Mouse (Mus musculus) heart, adult 8-10 months (tissue): ENCODE measurements at regions not wholly inside any gene's neighbourhood (a gene's known extent, or its start where the extent isn't known, plus 50 kb on each side); places are given as distances from the start of the nearest gene placed in this dataset.

ENCODE experiments used
- DNase-seq: peaks from one replicate; pipeline ENCODE4 v3.0.0; 2022; ENCODE audit warnings: low spot score

DNA sequence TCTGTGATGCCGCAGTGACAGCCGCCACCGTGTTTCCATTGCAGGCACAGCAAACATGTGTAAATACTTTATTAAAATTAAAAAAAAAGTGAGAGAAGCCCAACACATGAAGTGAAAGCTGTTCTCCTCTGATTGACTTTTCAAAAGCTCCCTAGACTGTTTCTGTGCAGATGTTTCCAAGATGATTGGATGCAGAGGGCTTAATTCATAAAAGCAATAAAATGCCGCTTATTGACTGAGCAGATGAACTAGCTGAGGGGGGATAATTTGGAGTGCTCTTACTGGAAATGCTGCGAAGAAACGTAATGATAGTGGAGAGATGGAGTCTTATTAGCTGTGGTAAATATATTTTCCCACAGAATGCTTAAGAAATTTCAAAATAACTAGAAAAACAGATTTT is 170.4 kb downstream of the Rnf144a start:
- no peak for DNase-seq

DNA sequence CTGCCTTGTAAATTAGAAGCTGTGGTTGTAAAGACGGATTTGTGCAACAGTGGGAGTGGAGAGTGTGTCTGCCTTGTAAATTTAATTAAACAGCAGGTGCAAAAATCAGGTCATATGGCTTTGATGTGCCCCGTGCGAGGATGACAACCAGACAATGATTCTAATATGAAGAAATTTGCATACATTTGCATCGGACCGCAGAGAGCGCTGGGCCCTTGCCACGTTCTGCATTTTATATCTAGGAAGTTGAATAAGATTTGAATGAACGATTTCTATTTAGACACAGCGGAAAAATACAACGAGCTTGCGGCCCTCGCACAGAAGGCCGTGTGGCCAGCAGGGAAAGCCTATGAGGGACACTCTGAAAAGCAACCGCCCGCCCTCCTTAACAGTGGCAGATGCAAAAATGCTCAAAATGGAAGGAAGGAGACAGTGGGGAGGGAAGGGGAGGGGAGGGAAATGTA is 187.5 kb downstream of the Rnf144a start:
- DNase-seq: no peak

DNA sequence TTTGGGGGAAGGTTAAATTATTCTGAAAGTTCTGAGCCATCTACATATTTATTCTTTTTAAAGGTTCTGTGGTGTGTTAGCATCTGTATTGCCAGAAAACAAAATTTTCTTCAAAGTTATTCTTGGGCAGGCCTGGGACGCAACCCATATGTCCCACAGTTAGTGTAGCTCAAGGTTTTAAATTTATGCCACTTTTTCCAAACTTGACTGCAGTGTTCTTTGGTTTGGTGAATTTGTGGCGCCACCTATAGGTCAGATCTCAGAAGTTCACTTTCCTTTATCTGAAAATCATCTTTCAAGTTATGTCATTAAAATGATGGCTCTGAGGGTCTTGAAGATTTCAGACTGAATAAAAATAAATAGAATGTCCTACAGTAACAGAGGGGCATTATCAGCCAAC is 188.7 kb downstream of the Rnf144a start:
- DNase-seq: peak; percentile 2

DNA sequence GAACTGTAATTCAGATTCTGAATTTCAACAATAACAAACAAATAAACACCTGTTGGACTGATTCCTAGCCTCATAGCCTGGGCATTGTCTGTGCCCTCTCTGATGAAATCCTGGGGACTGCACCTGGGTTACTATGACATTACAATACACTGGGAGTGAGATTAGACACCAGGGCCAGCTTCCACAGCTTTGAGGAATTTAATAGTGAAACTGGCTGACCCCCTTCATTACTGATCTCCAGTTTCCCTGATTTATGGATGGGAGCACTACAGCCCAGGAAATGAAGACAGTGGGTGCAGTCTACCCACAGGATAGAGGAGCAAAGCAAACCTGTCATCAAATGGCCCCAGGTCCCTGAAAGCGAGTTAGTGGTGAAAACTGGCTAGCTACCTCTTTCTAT is 202.6 kb downstream of the Rnf144a start:
- DNase-seq: no peak

DNA sequence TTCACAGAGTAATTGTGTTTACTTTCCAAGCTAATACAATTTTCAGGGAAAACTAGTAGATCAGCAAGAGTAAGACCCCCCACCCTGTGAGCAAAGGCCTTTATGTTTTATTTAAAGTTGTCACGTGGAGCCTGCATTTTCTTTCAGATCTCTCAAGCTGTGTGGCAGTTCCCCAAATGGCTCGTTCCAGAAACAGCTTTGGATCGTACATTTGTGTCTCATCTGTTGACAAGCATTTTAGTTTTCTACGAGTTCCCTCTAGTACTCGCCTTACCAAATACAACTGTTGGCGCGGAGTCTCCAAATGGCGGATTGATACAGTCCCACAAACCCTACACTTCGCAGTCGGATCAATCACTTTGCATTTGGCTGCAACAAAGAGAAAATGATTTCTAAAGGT is 203.6 kb downstream of the Rnf144a start:
- DNase-seq: no peak

DNA sequence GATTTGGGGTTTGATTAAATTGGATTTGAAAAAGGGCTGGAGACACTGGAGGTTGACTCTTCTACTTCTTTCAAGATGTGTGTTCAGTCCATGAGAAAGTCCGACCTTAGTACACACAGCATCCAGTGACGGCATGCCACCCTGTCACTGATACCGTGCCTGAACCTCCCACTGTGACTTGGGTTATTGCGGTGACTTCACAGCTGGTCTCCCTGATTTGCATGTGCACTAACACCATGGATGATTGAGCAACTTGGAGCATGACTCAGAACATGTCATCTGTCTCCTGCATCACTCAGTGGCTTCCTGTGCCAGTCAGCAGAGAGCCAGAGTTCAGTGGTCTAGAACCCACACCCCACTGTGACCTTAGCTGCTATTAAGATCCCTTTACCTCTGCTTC is 208.3 kb downstream of the Rnf144a start:
- no peak for DNase-seq

DNA sequence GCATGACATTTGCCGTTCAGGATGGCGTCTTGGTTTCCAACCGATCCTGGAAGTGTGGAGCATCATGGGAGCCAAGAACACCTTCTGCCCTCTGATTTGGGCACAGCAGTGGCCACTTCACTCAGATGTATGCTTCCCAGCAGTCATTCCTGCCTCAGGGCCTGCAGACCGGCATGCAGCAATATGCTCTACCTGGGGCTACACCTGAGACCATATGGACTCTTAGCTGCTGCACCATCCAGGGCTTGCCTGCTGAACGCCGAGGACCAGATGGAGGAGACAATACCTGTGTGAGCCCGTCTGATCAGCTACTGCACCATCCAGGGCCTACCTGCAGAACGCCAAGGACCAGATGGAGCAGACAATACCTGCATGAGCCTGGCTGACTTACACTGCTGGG is 209.0 kb downstream of the Rnf144a start:
- DNase-seq: no peak

DNA sequence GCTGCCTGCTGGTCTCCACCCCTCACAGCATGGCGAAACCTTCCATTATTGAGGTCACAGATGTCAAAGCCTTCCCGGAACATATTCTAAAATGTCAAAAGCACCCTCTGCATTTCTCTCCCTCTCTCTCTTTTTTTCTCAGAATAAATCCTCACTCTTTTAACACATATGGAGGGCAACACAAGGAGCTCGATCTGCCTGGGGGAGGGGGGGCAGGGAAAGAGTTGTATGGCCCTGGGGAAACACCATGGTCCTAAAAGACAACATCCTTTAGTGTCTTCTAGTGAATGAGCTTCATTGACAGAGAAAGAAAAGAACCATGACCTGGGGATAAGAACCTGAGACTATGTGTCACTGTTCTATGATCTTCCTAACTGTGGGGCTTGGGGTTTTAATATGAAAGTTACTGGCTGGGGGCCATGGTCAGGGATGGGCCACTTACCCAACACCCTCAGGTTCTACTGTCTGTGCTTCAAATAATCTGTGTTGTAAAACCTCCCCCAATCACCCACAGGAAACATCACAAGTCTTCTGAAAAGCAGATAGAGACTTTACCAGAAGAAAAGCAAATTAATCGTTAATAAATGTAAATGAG is 223.0 kb downstream of the Rnf144a start:
- DNase-seq: no peak

DNA sequence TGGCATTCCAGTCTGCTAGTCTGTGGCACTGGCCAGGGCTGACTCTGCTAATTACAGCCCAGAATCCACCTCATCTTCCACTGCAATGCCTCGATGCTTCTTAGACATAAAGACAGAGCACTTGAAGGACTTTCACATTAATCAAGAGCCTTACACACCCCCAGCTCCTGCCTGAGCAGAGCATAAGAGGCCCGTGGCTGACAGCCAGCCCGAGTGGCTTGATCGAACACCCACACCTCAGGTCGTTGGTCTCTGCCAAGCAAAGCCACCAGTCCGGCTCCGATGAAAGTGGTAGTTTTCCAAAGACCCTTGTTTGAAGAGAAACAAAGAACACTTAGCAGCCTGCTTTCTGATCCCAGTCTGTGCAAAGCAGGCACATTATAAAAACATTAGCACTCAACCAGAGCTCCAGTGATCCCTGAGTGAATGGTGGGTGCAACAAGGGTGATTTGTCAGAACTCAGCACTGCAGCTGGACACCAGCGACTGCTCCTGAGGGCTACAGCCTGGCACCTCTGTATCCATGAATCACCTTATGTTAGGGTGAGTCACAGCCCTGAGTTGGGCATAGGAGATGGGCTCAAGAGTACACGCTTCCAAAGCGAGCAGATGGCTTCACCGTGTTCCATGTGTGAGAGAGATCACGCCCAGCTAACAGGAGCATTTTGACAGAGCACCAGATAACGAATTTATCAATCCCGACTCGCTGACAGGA is 223.6 kb downstream of the Rnf144a start:
- DNase-seq: no peak

DNA sequence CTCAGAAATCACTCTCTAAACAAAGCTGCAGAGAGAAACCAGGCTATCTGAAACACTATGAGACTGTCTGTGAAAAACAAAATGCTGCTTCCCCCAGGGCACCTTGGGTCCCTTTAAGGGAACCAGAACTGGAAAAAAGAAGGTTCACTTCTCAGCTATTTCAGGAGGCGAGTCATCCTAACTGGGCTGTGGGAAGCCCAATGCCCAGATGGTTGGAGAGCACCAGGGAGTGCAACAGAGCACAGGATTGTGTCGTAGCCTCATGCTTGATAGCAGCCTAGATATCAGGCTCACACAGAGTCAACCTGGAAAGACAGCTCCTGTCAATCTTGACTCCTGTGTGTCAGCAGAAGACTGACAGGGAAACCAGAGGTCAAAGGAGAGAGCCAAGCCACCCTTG is 226.1 kb downstream of the Rnf144a start:
- DNase-seq: no peak

DNA sequence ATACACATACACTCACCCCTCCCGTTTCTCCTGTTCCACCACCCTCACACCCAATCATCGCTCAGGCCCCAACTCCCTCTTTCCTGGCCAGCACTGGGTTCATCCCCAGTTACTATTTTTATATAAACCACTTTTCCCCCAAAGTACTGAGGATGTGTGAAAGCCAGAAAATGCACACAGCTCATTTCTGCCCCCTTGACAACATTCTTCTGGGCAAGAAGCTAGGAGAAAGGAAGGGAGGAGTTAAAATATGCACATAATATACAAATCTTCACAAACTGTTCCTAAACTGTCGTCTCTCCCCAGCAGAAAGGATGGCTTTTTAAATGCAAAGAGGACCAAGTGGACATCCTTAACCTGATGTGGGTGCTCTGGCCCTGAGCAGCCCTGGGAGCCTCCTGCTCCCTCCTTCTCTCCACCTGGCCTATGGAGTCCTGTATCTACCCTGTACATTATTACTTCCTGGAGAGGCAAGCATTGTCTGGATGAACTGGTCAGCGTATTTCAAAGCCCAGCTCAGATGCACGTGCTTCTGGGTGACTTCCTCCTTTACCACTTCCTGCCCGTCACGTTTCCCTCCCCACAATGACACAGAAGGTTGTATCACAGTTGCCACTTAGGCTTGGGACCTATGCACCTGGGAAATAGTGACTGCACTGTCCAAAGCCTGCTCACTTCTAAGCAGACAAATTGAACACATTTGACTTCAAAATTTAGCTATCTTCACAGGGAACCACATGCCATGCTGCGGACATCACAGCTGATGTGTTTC is 227.8 kb downstream of the Rnf144a start:
- DNase-seq: no peak

DNA sequence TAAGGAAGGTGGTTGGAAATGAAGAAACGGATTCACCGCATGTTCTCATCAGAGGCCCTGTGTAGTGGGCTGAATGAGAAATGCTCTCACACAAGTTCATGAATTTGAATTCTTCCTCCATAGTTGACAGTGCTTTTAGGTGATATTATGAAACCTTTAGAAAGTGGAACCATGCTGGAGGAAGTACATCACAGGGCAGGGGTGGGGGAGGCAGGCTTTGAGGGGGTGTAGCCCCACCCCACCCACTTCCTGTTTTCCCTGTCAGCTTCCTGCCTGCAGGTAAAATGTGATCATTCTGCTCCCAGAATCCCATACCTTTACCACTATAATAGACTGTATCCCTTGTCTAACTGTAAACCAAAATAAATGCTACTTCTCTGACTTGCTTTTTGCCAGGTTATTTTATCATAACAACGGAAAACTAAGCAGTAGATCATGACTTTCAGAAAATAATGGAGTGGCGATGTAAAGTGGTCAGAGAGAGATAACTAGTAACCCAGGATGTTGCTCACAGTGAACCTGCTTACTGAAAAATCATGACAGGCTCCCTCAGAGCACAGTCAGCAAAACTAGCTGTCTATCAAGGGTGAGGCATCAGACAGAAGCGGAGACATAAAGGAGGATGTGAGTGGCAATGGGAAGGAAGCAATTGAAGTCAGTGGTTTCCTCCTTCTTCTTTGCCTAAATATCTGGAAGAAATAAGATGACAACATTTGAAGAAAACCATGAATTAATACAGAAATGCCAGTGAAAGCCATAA is 230.2 kb downstream of the Rnf144a start:
- no peak for DNase-seq

DNA sequence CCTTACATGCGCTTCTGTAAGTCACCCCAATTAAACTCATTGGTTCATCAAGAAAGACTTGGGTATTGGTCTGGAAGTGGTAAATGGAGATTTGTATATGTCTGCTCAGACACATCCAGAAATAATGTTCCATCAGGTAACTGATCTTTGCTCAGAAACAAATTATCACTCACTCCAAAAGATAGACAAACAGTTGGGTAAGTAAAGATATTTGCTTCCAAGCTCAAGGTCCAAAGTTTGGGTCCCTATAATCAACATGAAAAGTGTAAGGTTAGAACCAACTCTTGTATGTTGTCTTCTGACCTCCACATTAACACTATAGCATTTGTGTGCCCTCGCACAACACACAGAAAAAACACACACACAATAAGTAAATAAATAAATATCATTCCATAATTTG is 232.0 kb downstream of the Rnf144a start:
- DNase-seq: no peak

DNA sequence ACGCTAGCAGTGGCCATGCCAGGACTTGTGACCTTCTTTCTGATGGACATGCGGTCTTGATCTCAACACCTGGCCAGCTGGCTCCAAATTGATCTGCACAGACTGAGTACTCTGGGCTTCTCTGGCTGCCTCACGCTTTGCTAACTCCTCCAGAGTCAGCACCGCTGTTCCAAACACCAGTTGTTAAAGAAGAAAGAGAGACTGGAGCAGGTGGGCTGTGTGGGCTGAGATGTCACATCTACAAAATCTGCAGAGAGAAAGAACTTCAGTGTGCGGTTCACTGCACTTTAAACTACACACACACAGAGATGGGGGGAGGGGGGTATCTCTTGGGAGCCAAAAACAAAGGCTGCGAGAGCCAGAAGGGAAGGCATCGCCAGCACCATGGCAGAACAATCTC is 234.2 kb downstream of the Rnf144a start:
- DNase-seq: no peak

DNA sequence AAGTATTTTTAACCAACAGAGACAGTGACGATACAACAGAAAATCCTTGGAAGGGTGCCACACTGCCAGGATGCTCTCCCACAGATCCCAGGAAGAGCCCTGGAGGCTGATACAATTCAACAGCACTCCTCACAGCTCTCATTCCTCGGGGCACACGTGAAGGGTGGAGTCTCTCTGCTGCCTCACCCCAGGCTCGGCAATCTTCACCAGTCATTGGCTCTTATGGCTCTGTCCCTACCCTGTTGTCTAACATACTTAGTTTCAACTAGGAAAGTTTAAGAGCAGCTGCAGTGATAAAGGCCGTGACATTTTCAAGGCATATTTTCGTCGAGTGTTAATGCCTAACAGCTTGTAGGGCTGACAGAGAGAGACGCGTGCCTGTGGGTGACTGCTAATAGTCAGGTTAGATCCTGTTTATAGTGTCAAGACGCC is 238.8 kb downstream of the Rnf144a start:
- DNase-seq: no peak

DNA sequence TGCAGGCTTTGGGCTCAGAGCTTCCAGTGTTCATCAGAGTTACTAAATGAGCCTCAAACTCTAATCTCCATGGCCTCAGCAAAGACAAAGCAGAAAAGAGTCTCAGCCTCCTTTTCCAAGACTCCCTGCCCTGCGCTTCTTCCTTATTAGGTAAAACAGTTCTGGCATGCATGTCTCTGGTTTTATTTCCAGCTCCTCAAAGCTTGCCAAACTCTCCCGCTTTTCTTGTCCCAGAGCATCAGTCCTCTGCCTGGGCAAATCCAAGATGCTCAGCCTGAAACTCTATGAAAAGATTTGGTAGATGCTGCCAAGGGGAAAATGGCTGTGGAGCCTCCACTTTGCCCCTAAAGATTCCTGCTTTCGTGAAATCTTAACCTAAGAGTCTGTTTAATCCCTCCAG is 251.6 kb downstream of the Rnf144a start:
- no peak for DNase-seq

DNA sequence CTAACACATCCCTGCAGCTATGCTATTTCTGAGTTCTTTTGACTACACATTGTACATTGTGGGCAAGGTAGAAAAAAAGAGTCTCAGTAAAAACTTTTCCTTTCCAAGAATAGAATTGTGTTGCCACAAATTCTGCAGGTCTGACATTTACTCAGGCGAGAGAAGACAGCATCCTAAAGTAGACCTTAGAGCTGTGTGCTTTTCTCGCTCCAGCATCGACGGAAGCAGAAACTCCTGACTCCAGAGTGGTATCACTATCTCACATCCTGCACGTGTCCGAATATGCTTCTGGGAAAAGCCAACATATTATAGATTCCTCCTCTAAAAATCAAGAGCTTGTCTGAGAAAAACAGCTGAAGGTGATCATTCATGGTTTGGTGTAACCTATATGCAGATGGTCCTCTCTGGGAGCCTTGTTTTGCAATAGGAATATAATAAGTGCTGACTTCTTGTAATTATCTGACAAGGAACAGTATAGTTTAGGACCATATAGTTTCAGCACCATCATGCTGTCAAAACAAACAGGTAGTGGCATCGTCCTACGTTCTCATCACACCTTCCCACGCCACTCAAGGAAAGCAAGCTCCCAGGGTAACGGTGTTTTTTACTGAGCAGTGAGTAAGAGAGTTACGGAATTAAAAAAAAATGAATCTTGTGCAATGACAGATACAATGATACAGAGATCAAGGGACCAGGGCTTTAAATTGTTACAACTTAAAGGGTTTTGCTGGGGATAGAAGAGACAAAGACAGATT is 254.0 kb downstream of the Rnf144a start:
- DNase-seq: no peak

DNA sequence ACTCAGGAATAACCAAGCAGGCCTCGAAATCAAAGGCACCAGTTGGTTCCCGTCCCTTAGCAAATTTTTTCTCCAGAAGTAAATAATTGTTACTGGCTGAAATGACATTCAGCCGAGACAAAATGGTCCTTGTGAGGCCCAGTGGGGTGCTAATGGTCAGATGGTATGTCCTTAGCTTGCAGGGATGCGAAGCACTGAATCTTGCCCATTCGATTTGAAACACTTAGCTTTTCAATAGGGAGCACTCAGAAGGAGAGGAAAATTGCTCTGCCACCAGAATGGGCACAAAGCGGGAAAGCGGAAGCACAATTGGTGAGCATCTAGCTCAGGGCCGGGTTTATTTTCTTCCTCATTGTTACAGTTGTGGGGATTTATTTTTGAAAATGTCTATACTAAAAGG is 262.1 kb downstream of the Rnf144a start:
- no peak for DNase-seq

DNA sequence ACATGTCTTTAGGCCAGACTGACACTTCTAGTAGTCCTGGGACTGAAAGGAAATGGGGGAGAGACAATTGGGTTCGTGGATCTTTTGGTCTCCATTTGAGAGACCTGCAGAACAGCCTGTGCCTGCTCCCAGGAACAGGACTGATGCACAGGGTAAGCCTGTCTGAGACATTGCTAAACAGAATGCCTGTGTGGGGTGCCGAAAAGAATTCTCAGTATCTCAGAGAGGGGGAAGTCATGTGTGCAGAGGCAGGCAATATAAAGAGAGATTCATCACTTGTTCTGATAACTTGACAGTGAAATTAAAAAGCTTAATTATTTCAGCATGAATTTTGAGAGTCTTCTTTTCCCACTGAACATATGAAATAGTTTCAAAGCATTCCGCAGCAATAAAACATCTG is 268.7 kb downstream of the Rnf144a start:
- DNase-seq: no peak

DNA sequence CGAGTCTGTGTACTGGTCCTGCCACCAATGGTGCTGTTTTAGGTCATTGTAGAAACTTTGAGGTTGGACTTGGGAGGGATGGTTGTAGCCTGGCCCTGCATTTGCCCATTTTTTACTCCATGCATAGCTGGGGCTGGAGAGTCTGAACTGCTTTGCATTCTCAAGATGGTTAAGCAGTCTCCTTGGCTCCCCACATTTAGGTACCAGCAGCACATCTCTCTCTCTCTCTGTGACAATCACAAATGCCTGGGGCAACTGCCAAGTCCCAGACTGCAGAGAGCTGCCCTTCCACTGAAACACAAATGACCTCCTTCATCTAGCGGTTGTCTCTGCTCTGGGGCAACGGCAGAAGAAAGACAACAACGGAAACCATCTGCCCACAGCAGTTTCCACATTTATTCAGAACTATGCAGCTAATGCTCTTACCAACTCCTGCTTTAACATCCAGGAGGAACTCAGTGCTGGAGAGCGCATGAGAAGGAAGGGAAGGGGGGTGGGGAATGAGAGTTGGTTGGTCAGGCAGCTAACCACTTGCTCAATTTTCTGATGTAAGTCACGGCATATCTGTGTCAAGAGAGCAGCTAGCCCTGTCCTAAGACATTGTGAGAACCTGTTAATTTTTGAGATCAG is 269.9 kb downstream of the Rnf144a start:
- DNase-seq: no peak

DNA sequence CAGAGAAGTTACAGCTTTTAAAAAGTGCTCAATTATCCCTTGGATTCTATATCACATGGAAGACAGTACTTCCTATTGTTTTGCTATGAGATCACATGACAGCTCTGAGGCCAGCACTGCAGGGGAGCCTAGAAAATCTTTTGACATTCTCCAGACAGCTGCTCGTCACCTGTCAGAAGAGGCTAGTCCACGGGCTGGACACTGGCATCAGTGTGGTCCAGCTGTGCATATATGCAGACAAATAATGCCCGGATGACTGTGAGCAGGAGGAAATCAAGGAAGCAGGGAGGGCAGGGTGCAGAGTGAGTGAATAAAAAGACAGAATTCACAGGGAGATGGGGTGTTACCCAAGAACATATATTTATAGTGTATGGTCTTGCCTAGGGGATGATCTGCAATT is 270.4 kb downstream of the Rnf144a start:
- no peak for DNase-seq
